Mouse (Mus musculus) thymus, adult 2 months (tissue): ENCODE measurements around the gene Pex13.

Source experiments
- CTCF ChIP-seq: fragments of 200-500 bp; IDR thresholded peaks from 2 replicates; pipeline ENCODE4 v1.5.1; 2012; ENCODE audit warnings: mild to moderate bottlenecking, control low read depth, low read length, moderate library complexity, borderline replicate concordance; ENCODE audit not compliant: control insufficient read depth, poor library complexity, insufficient read depth; ENCODE audit errors: extremely low read depth
- POLR2A ChIP-seq: fragments of 200-500 bp; IDR thresholded peaks from 2 replicates; pipeline ENCODE4 v1.6.1; 2012; ENCODE audit warnings: mild to moderate bottlenecking, low read length, control low read depth, moderate library complexity; ENCODE audit not compliant: control insufficient read depth, poor library complexity, insufficient read depth; ENCODE audit errors: extremely low read depth

- TF ChIP-seq POLR2A (no peak), CTCF (no peak)
Observed at GRCm38 (mm10) chr11:23698526-23698925, 32.8 kb upstream of the Pex13 start.
